ENCODE assay signal across 7 mouse cellular contexts in genomic region chrX:20060096-20060768, GRCm38 (mm10). TPM values are rescaled to one million over a fixed set of nuclear protein-coding genes. Genes with fewer than 3 reads are reported as not detected.
DNase-seq lines count a peak whose midpoint lies in the region; ATAC-seq and TF ChIP-seq lines count a peak whose summit lies in the region.

No protein-coding gene starts in this region.

- peak overlapping the region; percentile 37 to 78 (median 58) for H3K4me3 ChIP-seq in CH12.LX (replicated peaks in 1 of 3; ENCODE audit: low read depth in 2 of 3, low read length in 2 of 3, poor library complexity in 1 of 3)
- peak overlapping the region; percentile 58 for H3K4me3 ChIP-seq in heart, embryonic 13.5 days
- peak overlapping the region; percentile 47 for H3K4me3 ChIP-seq in midbrain, embryonic 12.5 days

- H3K9me3 ChIP-seq in CH12.LX (replicated peaks; ENCODE audit: low read length) = no peaks in the 10 kb centered on the region
- no peaks in the 10 kb centered on the region for H3K9me3 ChIP-seq in heart, embryonic 13.5 days
- no peaks in the 10 kb centered on the region for H3K9me3 ChIP-seq in midbrain, embryonic 12.5 days

- no peak for TF ChIP-seq EP300 in CH12.LX (IDR thresholded peaks at IDR 0.05; ENCODE audit: low read length)

- no peak for TF ChIP-seq POLR2A in CH12.LX (IDR thresholded peaks at IDR 0.05; ENCODE audit: low read depth, low read length)

- H3K4me1 ChIP-seq in CH12.LX (ENCODE audit: control insufficient read depth in 1 of 2, insufficient read depth in 2 of 2) = peaks cover 0 to 4% of the 10 kb centered on the region in 2 experiments; a peak in 2 of 4 replicates
- H3K4me1 ChIP-seq in heart, embryonic 13.5 days = peaks cover 4% of the 10 kb centered on the region; the same call in 1 of the 2 replicates
- no peaks in the 10 kb centered on the region for H3K4me1 ChIP-seq in midbrain, embryonic 12.5 days

- H3K9ac ChIP-seq in CH12.LX (ENCODE audit: insufficient read depth, low read depth) = no peak overlapping the region; the same call in 1 of the 2 replicates
- H3K9ac ChIP-seq in heart, embryonic 13.5 days = peak overlapping the region; percentile 65
- peak overlapping the region; percentile 39 for H3K9ac ChIP-seq in midbrain, embryonic 12.5 days (replicated peaks)

- no peak for TF ChIP-seq CTCF in CH12.LX (conservative IDR thresholded peaks at IDR 0.05 in 1 of 2, IDR thresholded peaks at IDR 0.05 in 1 of 2; ENCODE audit: low read depth in 2 of 2, low read length in 2 of 2)

- no peak for TF ChIP-seq RAD21 in CH12.LX (IDR thresholded peaks at IDR 0.05; ENCODE audit: low read depth, low read length)

- in situ Hi-C loops in CH12.LX (cut with MboI; ENCODE audit: low pct_ligation_motif_present, low pct_unique_long_range_greater_than_20kb, low sequenced_read_pairs) = loop anchor here (25.0 kb wide), 1 partner anchor 277 kb away; no protein-coding TSS in a partner anchor

- DNase-seq in B cell, adult 2 months = peak; percentile 17 to 27
- no peak for DNase-seq in CH12.LX (ENCODE audit: extremely low read depth)
- peak; percentile 2 for DNase-seq in embryo, embryonic 10 days (ENCODE audit: low spot score)
- peak; percentile 4 to 40 for DNase-seq in kidney, postnatal 25 days
- no peak for DNase-seq in T-cell, adult 2 months (ENCODE audit: low spot score)

- H3K4me2 ChIP-seq in CH12.LX (ENCODE audit: insufficient read depth, low read depth, poor library complexity, severe bottlenecking) = peak overlapping the region; percentile 73
- H3K4me2 ChIP-seq in heart, embryonic 13.5 days = peak overlapping the region; percentile 79
- H3K4me2 ChIP-seq in midbrain, embryonic 12.5 days (replicated peaks) = peak overlapping the region; percentile 63

- no peaks in the 10 kb centered on the region for H3K79me2 ChIP-seq in CH12.LX (replicated peaks; ENCODE audit: control insufficient read depth, extremely low read depth, insufficient read depth, poor library complexity, severe bottlenecking)

- dilution Hi-C loops in CH12.LX (cut with MboI; ENCODE audit: extremely low pct_ligation_motif_present, extremely low pct_unique_long_range_greater_than_20kb, low sequenced_read_pairs) = no loop called here

- H3K36me3 ChIP-seq in CH12.LX (replicated peaks in 1 of 2; ENCODE audit: control insufficient read depth in 1 of 2, insufficient read depth in 1 of 2, low read length in 1 of 2) = no peaks in the 10 kb centered on the region
- no peaks in the 10 kb centered on the region for H3K36me3 ChIP-seq in heart, embryonic 13.5 days
- H3K36me3 ChIP-seq in midbrain, embryonic 12.5 days = no peaks in the 10 kb centered on the region

- 14% methylated on average over 60 of the region's 65 CpGs for WGBS in heart, embryonic 13.5 days
- 29% methylated on average over 63 of the region's 65 CpGs for WGBS in midbrain, embryonic 12.5 days

- H3K27me3 ChIP-seq in CH12.LX (replicated peaks) = no peaks in the 10 kb centered on the region
- peaks cover 16% of the 10 kb centered on the region for H3K27me3 ChIP-seq in heart, embryonic 13.5 days (replicated peaks)
- H3K27me3 ChIP-seq in midbrain, embryonic 12.5 days = peaks cover 27% of the 10 kb centered on the region

- no peak overlapping the region for H3K27ac ChIP-seq in CH12.LX (ENCODE audit: insufficient read depth, low read depth)
- H3K27ac ChIP-seq in heart, embryonic 13.5 days (replicated peaks) = no peak overlapping the region
- H3K27ac ChIP-seq in midbrain, embryonic 12.5 days (replicated peaks) = no peak overlapping the region

- no peak; the same call in 1 of the 2 replicates for ATAC-seq in heart, embryonic 13.5 days (ENCODE audit: extremely low read depth, insufficient number of reproducible peaks, low FRiP score, low TSS enrichment)
- peak; percentile 57 for ATAC-seq in midbrain, embryonic 12.5 days (ENCODE audit: low FRiP score, low read depth)

TF ChIP-seq in CH12.LX, 34 proteins besides CTCF, POLR2A, EP300 and RAD21:
- TF ChIP-seq NRF1 (IDR thresholded peaks at IDR 0.05; ENCODE audit: low read depth, low read length) = peak; percentile 63
- no peak for TF ChIP-seq ELF1 (IDR thresholded peaks at IDR 0.05; ENCODE audit: low read depth, low read length)

RNA-seq across cellular contexts. Expression of gene Chst7, which starts 0.9 kb away (rescaled TPM):
- total RNA-seq in CH12.LX (2012; rRNA removed) = 2.5 and 3.2 TPM in 2 replicates
- 3.9 and 4.4 TPM in 2 replicates for total RNA-seq in CH12.LX (2014; rRNA removed)
- polyA plus RNA-seq in CH12.LX (2012; ENCODE audit: insufficient read length, low read depth) = 3.3 and 3.6 TPM in 2 replicates
- 4.4 and 4.7 TPM in 2 replicates for polyA plus RNA-seq in heart, embryonic 13.5 days (2015; fragmentation: Nextera tagmentation; extraction: Ambion mirVana)
- polyA plus RNA-seq in midbrain, embryonic 12.5 days (2016; fragmentation: Nextera tagmentation; extraction: Ambion mirVana) = 3.0 and 3.4 TPM in 2 replicates

Comparison
In these comparisons a context has a peak if more than half of its experiments do, and no peak if none do; other contexts are left out.
1. DNase-seq: peak in B cell, adult 2 months (2 of 2), embryo, embryonic 10 days (single experiment) and kidney, postnatal 25 days (2 of 2); none in CH12.LX (single experiment) and T-cell, adult 2 months (single experiment).
2. Peak in every context shown above with its lines, with median percentiles within 50 percentile points of each other: H3K4me2 ChIP-seq and H3K4me3 ChIP-seq.